Mouse (Mus musculus): ENCODE results near the gene Tmem253.
A peak's percentile ranks its signal among the peaks of the same experiment; 100 is the strongest.

GRCm38 (mm10) chr14:52006771-52007170, 8.7 kb upstream of the Tmem253 start:
- TF ChIP-seq MAX (IDR thresholded peaks at IDR 0.05; ENCODE audit: low read depth) (no peak), MYOG (IDR thresholded peaks at IDR 0.05; ENCODE audit: control insufficient read depth in 1 of 3, insufficient read depth in 1 of 3, insufficient read length in 2 of 3, low read depth in 2 of 3) (no peak), USF1 (IDR thresholded peaks at IDR 0.05; ENCODE audit: low read depth) (no peak), MYOD1 (IDR thresholded peaks at IDR 0.05; ENCODE audit: control insufficient read depth in 1 of 3, insufficient read length in 2 of 3, low read depth in 2 of 3) (no peak), TCF3 (IDR thresholded peaks at IDR 0.05; ENCODE audit: insufficient read length, low read depth) (no peak), TCF12 (IDR thresholded peaks at IDR 0.05; ENCODE audit: insufficient read depth, poor library complexity, severe bottlenecking) (no peak), POLR2A (IDR thresholded peaks at IDR 0.05; ENCODE audit: insufficient read length, low read depth) (no peak), CEBPB (IDR thresholded peaks at IDR 0.05; ENCODE audit: insufficient read depth, poor library complexity, severe bottlenecking) (no peak), E2F4 (IDR thresholded peaks at IDR 0.05; ENCODE audit: insufficient read depth) (no peak), POLR2AphosphoS2 (IDR thresholded peaks at IDR 0.05; ENCODE audit: insufficient read length, low read depth) (peak; percentile 55)
